Mouse (Mus musculus) liver (tissue): Measurements from ENCODE around the gene Fbxl20.

Source experiments
- DNase-seq: peaks from one replicate; pipeline ENCODE4 v3.0.0-alpha.2; 2020; ENCODE audit warnings: mixed read lengths

Fbxl20 gene

GRCm38 (mm10) chr11:98047745-98048144 lies 102.5 kb downstream of the Fbxl20 start:
- no peak for DNase-seq

DNA sequence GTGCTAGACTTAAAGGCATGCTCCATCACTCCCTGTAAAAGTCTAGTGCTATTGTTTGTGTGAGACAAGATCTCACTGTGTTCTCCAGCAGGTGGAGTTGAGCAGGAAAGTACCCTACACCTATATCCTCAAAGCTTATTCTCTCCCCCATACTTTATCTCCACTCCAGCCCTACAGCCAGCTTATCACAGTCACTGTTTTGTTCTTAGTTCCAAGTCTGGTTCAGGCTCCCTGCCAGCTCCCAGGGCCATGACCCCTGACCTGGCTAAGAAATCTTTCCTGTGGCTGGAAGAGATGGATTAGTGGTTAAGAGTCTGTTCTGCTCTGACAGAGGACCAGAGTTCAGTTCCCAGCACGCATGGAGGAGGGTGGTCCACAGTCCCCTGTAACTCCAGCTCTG lies 103.7 kb downstream of the Fbxl20 start:
- DNase-seq, result no peak

- DNase-seq, result no peak
Observed at GRCm38 (mm10) chr11:98045596-98045995, 104.6 kb downstream of the Fbxl20 start.

- no peak for DNase-seq
Observed at GRCm38 (mm10) chr11:98044074-98044473, 106.1 kb downstream of the Fbxl20 start.

DNA sequence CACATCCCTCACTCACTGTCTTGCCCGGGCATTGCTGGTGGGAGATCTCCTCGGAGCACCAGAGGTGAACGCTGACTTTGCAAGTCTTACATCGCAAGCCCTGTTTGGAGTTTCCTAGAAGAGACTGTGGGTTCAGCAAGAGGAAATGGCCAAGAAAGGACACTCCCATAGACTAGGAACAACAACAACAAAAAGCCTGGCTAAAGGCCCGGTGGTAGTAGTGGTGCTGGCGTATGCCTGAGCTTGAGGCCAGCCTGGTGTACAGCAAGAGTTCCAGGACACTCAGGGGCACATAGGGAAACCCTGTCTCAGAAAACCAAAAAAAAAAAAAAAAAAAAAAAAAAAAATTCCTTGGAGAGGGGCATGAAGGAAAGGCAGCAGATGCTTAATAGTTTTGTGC lies 107.5 kb downstream of the Fbxl20 start:
- DNase-seq, result no peak

DNA sequence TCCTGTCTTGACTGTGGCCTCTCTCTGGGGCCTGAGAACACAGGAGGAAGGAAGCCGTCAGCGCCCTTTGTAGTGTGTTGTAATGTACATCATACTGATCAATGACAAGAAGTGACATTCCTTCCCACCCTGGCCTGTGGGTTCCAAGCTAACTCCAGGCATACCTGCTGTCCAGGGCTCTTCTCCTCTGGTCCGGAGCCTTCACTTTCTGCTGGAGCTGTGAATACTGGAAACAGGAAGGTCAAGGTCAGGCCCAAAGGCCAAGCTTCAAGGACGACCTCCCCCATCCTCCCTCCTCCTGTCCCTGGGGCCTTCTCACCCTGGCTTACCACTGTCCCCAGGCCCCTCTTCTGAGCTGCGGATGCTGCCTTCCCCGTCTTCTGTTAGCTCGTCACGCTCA lies 109.2 kb downstream of the Fbxl20 start:
- DNase-seq, result no peak

- no peak for DNase-seq
Observed at GRCm38 (mm10) chr11:98037871-98038270, 112.3 kb downstream of the Fbxl20 start.

DNA sequence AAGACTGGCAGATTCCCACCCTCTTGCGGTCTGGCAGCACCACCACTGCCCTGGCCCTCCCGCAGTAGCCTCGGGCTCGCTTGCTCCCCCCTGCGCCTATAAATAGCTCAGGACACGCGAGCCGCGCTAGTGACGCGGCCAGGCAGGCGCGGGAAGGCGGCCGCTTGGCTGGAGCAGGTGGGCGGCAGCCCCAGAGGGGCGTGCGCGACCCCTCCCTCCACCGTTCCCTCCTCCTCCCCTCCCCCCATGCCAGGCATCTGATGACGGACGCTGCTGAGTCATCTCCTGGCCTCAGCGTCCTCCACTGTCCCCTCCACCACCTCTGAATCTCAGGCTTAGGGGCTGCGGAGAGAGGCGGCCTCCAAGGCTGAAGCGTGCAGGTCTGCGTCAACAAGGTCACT lies 114.2 kb downstream of the Fbxl20 start:
- peak; percentile 32 for DNase-seq

GRCm38 (mm10) chr11:98034840-98035239 lies 115.4 kb downstream of the Fbxl20 start:
- no peak for DNase-seq

GRCm38 (mm10) chr11:98034061-98034460 lies 116.1 kb downstream of the Fbxl20 start:
- DNase-seq, result no peak
